Mouse (Mus musculus): ENCODE measurements around the gene Gm3839. TPM values are rescaled to one million over a fixed set of nuclear protein-coding genes. Genes with fewer than 3 reads are reported as not detected.
A peak's percentile ranks its signal among the peaks of the same experiment; 100 is the strongest.
"Not testable (repeated sequence)": the region's sequence is repeated elsewhere in the genome, so short reads cannot be mapped to it uniquely, and the experiment has no call there.

The Gm3839 gene
- total RNA-seq (2021): 1 to 10 TPM; 3.1 to 3.4 TPM
- long read RNA-seq, experiment 1: 0 reads
- long read RNA-seq, experiment 2: 0 reads

DNA sequence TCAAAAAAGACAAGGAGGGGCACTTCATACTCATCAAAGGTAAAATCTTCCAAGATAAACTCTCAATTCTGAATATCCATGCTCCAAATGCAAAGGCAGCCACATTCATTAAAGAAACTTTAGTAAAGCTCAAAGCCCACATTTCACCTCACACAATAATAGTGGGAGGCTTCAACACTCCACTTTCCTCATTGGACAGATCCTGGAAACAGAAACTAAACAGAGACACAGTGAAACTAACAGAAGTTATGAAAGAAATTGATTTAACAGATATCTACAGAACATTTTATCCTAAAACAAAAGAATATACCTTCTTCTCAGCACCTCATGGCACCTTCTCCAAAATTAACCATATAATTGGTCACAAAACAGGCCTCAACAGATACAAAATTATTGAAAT, at the start of gene Gm3839:
TSS of gene Gm3839 (minus strand) at position 101 of the 400 bp plus-strand sequence.
- intact Hi-C loops (cut with DNase I; ENCODE audit: low total_unique reads): not testable (repeated sequence)

DNA sequence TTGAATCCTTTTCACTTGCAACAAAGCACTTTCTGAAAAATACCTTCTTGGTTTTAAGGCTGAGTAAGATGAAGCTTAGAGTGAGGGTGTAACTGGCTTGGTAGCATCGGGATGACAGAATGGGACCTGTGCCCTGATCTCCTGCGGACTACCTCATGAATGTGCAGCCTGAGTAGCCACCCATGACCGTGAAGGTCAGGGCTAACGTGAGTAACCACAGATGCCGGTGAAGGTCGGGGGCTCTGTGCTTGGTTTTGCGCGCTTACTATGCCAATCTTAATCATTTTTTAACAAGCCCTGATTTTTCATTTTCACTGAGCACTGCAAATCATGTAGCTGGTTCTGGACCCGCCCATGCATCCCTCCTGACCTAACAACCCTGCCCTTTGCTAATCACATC, 49.1 kb upstream of the Gm3839 start:
- intact Hi-C loops (cut with DNase I; ENCODE audit: low total_unique reads): no loop called here
- no peak for DNase-seq

More for the DNA sequence above, at the start of gene Gm3839:
- DNase-seq: not testable (repeated sequence)

DNA sequence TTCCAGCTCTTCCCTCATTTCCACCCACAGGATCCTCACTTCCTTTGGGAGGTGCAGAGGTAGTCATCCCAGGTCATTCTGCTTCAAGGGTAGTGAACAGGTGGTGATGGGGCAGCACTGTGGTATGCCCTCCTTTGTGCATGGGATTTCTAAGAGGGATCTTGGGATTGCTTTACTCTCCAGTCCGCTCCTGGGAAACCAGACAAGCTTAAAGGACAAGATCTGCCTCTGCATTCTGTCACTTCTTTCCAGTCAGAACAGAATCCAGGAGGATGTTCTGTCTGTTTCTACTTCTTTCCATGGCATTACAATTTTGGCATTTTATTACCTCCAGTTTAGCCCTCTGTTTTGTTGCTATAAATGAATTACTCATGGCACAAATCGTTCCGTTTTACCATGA, 21.3 kb upstream of the Gm3839 start:
- DNase-seq: no peak
- intact Hi-C loops (cut with DNase I; ENCODE audit: low total_unique reads): no loop called here

DNA sequence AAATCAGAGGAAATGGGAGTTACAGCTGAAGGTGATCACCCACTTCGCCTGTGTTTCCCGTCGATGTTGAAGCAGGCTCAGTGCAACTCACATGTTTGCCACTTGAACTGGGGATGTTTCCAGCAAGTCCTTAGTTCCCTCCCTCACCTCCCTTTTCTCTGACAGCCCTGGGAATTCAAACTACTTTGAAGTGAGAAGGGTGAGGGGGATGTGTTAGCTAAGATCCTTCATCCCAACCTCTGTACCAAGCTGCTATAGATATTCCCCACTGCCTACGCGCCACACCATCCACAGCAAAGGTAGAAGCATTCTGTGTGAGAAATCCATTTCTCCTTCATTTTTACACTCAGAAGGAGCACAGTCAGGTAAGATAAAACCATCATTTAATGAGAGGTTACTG, 18.7 kb upstream of the Gm3839 start:
- DNase-seq: no peak
- intact Hi-C loops (cut with DNase I; ENCODE audit: low total_unique reads): no loop called here

DNA sequence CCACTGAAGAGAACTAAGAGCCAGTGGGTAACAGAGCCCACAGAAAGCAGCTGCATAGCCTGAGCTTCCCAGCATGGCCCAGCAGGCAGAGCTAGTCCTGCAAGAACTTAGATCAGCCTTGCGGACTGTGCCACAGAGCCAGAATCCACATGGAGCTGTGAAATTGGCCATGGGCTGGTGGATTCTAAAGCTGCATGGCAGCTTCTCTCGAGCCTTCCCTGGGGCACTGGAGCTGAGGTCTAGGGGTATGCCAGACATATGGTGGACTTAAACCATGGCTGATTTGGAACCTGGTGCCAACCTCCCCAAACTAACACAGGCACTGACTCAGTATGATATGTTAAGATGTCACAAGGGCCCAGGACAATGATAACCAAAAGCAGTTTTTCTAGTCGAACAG, 10.4 kb downstream of the Gm3839 start:
- intact Hi-C loops (cut with DNase I; ENCODE audit: low total_unique reads): no loop called here
- DNase-seq: no peak

DNA sequence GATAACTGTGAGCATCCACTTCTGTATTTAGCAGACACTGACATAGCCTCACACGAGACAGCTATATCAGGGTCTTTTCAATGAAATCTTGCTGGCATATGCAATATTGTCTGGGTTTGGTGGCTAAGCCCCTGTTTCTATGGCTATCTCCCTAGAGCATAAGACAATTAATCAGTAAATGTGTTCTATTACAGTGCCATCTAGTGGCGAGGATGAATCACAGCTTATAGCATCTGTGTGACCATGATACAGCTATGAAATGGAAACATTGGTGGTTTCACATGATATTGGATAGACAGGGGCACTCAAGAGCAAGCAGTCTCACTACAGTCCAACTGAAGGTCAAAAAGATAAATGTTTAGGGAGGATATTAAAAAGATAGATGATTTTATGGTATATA, 26.5 kb downstream of the Gm3839 start:
- intact Hi-C loops (cut with DNase I; ENCODE audit: low total_unique reads): no loop called here

DNA sequence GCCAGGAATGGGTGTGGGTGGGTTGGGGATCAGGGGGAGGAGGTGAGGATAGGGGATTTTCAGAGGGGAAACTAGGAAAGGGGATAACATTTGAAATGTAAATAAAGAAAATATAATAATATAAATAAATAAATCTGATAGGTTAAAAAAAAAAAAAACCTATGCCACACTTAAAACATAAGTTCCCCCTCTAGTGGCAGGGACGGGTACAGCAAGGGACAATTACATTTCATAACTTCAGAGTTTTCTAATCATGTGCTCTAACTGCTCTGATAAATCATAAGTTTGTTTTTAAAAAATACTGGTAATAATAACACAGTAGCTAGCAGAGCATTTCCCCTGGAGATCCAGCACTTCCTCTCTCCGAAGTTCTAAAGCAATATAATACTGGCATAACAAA, 49.4 kb downstream of the Gm3839 start:
- intact Hi-C loops (cut with DNase I; ENCODE audit: low total_unique reads): no loop called here
- peak; percentile 7 for DNase-seq

More for the DNA sequence above, 26.5 kb downstream of the Gm3839 start:
- no peak for DNase-seq

DNA sequence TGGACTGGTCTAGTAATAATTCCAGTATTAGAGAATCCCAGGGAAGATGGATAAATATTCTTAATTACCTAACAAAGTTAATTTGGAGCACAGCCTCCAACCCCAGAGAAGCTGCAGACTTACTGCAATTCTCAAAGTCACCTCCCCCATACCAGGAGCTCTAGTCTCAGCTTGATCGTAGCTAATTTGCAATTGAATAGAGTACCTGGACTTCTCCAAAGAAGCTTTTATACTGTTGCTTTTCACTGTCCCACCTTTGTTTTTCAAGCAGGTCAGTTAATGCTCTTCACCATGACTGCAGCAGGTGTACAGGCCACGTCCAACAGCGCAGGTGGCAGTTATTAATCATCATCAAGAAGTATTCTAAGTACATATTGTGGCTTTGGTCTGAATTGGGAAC, 68.6 kb downstream of the Gm3839 start:
- DNase-seq: not testable (repeated sequence)

DNA sequence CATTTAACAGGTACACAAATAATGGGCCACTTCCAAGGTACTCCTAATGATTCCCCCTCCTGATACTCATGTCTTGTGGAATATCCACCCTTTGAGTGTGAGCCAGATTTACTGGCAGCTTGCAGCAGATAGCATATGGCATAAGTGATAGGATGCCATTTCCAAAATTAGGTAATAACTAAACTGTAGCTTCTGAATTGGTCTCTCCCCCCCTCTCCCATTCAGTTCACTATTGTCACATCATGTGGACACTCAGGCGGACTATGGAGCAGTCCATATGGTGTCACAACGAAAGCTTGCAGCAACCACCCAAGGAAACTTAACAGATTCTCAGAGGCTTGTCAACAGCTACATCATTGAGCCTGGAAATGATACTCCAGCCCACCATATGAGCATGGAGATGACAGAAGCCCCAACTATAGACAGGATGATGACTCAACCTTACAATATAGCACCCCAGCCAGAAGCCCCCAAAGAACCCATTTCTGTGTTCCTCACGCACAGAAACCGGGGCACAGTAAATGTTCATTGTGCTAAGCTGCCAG, 99.3 kb downstream of the Gm3839 start:
- no peak for DNase-seq
- intact Hi-C loops (cut with DNase I; ENCODE audit: low total_unique reads): no loop called here

More for the DNA sequence above, 68.6 kb downstream of the Gm3839 start:
- intact Hi-C loops (cut with DNase I; ENCODE audit: low total_unique reads): not testable (repeated sequence)

DNA sequence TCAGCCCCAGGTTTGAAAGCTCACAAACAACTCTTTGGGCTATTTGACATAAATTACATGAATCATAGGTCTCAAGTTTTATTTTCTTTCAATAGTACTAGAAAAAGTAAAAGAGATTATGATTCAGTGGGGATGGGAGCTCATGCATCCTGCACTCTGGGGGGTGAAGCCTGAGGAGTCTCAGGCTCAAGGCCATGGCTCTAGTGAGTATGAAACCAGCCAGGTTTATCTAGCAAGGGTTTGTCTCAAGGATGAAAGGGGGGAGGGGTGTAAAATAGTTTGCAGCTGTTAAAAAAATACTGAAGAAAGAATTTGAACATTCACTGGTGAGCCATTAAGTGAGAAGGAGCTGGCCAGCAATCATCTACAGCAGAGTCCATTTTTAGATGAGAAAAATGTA, 108.5 kb downstream of the Gm3839 start:
- intact Hi-C loops (cut with DNase I; ENCODE audit: low total_unique reads): no loop called here
- DNase-seq: no peak

DNA sequence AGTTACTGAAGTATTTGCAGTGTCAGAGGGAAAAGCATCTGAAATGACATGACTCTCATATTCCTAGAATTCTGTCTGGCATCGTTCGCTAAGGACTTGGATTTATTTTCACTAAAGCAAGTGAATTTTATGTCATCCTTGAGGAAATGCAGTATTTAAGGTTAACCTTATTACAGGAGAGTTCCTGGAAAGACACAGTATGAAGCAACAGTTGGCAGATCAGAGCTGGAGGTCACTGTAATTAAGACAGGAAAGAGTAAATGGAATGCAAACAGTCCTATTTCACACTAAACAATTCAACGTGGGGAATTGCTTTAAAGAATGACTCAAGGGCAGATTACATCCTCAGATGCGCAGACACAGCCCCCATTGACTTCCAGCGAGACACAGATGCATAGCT, 112.0 kb downstream of the Gm3839 start:
- DNase-seq: no peak
- intact Hi-C loops (cut with DNase I; ENCODE audit: low total_unique reads): no loop called here

DNA sequence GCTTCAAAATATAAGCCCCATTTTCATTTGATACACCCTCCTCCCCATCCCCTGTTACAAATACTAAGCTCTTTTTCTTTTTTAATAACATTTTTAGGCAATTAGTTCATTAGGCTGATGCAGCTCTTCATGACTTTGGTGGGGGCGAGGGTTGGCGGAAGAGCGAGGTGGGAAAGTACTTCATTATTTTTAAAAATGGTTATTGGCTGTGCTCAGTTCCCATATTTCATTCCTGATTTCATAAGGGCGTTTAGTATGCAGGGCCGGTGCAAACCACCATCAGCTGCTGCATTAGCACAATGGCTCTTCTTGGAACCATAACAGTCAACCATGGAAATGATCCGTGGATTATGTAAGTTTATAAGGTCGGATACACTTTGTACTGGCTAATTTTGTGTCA, 124.4 kb downstream of the Gm3839 start:
- no peak for DNase-seq
- intact Hi-C loops (cut with DNase I; ENCODE audit: low total_unique reads): no loop called here

Small RNA genes lying within 50 kb of the gene (microRNA-seq; reads per million reads assigned to microRNA genes)
- gene Mir5124b: 0 reads per million in 2 experiments

Other genes with a start within 250 kb of the Gm3839 start
- 1 to 10 TPM; 3.7 to 5.7 TPM for gene Fhit, start 194.7 kb downstream of the Gm3839 start, total RNA-seq (2021)
- gene Ptprg, start 196.8 kb upstream of the Gm3839 start, total RNA-seq (2021): 10 to 100 TPM; 31.2 to 34.5 TPM

Data from gastrocnemius, postnatal 14 days (tissue).